Mouse (Mus musculus) myocyte (in vitro differentiated cells): ENCODE measurements around the gene Stum.

ENCODE experiments used
- MAX ChIP-seq: IDR thresholded peaks from one replicate; pipeline ENCODE4 v1.6.1; 2011; ENCODE audit warnings: low read depth, mild to moderate bottlenecking, control low read depth
- POLR2A ChIP-seq: IDR thresholded peaks from one replicate; pipeline ENCODE4 v1.6.1; 2011; ENCODE audit warnings: low read depth, mild to moderate bottlenecking, control low read depth, moderate library complexity; ENCODE audit not compliant: insufficient read length
- TCF12 ChIP-seq: IDR thresholded peaks from one replicate; pipeline ENCODE4 v1.6.1; 2011; ENCODE audit warnings: mild to moderate bottlenecking, control low read depth; ENCODE audit not compliant: poor library complexity, insufficient read depth, severe bottlenecking
- TCF3 ChIP-seq: IDR thresholded peaks from one replicate; pipeline ENCODE4 v1.6.1; 2011; ENCODE audit warnings: low read depth, control low read depth; ENCODE audit not compliant: insufficient read length
- USF1 ChIP-seq: IDR thresholded peaks from one replicate; pipeline ENCODE4 v1.6.1; 2011; ENCODE audit warnings: low read depth, mild to moderate bottlenecking, control low read depth, moderate library complexity

DNA sequence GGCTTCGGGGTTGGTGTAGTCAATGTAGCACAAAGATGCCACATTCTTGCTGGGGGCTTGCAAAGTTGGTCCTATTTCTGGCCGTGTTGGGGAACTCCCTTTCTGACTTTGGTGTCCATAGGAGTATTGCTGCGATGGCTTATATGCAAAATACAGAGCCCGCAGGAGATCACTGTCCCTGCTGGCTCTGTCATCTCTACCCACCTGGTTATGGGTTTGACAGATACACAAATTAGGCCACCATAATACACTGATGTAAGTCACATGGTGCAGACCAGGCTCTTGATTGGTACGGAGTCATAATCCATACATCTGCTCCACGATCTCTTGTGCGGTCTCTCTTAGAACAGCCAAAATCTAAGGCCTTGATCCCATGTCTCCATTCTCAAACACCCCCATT, 46.5 kb upstream of the Stum start:
- TF ChIP-seq USF1 (no peak), TCF3 (no peak), TCF12 (no peak), POLR2A (no peak), MAX (no peak)
